Mouse (Mus musculus): ENCODE measurements around the gene Faap100. TPM values are rescaled to one million over a fixed set of nuclear protein-coding genes. Genes with fewer than 3 reads are reported as not detected.
"Not testable (repeated sequence)": the region's sequence is repeated elsewhere in the genome, so short reads cannot be mapped to it uniquely, and the experiment has no call there.

The Faap100 gene
- polyA plus RNA-seq, 1 experiment: 13.2 TPM

DNA sequence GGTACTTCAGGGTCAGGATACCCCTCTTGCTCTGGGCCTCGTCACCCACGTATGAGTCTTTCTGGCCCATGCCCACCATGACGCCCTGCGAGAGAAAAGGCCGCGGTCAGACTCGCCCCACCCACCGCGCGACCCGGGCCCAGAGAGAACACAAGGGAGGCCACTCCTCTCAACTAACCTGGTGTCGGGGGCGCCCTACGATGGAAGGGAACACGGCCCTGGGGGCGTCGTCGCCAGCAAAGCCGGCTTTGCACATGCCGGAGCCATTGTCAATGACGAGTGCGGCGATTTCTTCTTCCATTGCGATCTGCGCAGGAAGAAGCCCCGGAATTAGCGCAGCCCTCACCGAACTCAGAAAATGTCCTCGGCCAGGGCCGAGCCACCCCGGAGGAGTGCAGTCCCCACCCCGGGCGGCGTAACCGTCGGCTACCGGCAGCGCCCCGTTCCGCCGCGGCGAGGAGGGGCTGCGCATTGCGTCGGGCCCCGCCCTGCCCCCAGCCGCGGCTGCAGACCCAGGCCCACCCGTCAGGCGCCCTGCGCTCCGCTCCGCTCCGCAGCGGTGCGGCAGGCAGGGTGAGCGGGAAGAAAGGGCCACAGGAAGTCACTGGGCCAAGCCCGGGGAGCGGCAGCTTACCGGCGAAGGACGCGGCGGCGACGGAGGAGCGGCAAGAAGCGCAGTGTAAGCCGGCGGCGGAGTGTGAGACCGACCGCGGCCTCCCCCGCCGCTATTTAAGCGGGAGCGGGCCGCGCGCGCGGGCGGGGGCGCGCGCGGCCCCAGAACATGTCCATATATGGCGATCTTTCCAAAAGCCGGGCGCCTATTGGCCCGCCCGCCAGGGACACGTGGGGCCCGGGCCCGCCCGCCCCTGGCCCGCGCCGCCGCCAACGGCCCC lies 30.5 kb downstream of the Faap100 start, which contains the start of gene Actg1:
TSS of gene Actg1 (minus strand) at position 752 of the 893 bp plus-strand sequence.
- H3K4me3 ChIP-seq (ENCODE audit: low read depth, low read length): peak within 1 kb of the TSS; percentile 93
- peaks cover 2% of the 10 kb centered on the region for H3K4me1 ChIP-seq (ENCODE audit: control insufficient read depth, insufficient read depth, low read length)
- TF ChIP-seq EP300 (IDR thresholded peaks at IDR 0.05; ENCODE audit: insufficient read depth, low read depth, low read length) (no peak), POLR2A (IDR thresholded peaks at IDR 0.05; ENCODE audit: insufficient read depth, low read length) (peak; percentile 60), CTCF (IDR thresholded peaks at IDR 0.05; ENCODE audit: low read depth, low read length) (no peak)
- peak within 1 kb of the TSS; percentile 85 for H3K27ac ChIP-seq (ENCODE audit: insufficient read depth, low read length)
- peak within 1 kb of the TSS; percentile 99 for H3K9ac ChIP-seq (ENCODE audit: low read depth, poor library complexity, severe bottlenecking)
- no peaks in the 10 kb centered on the region for H3K27me3 ChIP-seq (ENCODE audit: control insufficient read depth, insufficient read depth, low read length, poor library complexity, severe bottlenecking)
- no peaks in the 10 kb centered on the region for H3K9me3 ChIP-seq (replicated peaks; ENCODE audit: control insufficient read depth, insufficient read depth, low read length, poor library complexity, severe bottlenecking)
- peaks cover 21% of the 10 kb centered on the region for H3K36me3 ChIP-seq (ENCODE audit: control insufficient read depth, insufficient read depth, low read length, poor library complexity, severe bottlenecking)

DNA sequence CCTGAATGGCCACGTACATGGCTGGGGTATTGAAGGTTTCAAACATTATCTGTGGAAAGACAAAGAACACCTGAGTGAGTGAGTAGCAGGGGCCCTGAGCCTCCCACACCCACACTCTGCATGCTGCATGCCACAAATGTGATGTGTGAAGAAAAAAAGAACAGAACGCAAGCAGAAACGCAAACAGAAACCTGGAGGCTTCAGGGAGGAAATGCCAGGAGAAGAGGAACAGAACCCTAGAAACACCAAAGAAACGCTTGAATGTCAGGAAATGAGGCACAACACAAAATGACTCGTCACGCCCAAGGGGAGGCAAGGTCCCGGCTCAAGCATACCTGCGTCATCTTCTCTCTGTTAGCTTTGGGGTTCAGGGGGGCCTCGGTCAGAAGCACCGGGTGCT lies 31.3 kb downstream of the Faap100 start:
- H3K4me3 ChIP-seq (ENCODE audit: low read depth, low read length): peak overlapping the region; percentile 93
- H3K27ac ChIP-seq (ENCODE audit: insufficient read depth, low read length): no peak overlapping the region
- H3K9ac ChIP-seq (ENCODE audit: low read depth, poor library complexity, severe bottlenecking): peak overlapping the region; percentile 99
- H3K4me1 ChIP-seq (ENCODE audit: control insufficient read depth, insufficient read depth, low read length): peaks cover 2% of the 10 kb centered on the region
- no peak for TF ChIP-seq CTCF (IDR thresholded peaks at IDR 0.05; ENCODE audit: low read depth, low read length)
- no peak for TF ChIP-seq POLR2A (IDR thresholded peaks at IDR 0.05; ENCODE audit: insufficient read depth, low read length)
- TF ChIP-seq EP300 (IDR thresholded peaks at IDR 0.05; ENCODE audit: insufficient read depth, low read depth, low read length): no peak
- H3K9me3 ChIP-seq (replicated peaks; ENCODE audit: control insufficient read depth, insufficient read depth, low read length, poor library complexity, severe bottlenecking): no peaks in the 10 kb centered on the region
- no peaks in the 10 kb centered on the region for H3K27me3 ChIP-seq (ENCODE audit: control insufficient read depth, insufficient read depth, low read length, poor library complexity, severe bottlenecking)
- H3K36me3 ChIP-seq (ENCODE audit: control insufficient read depth, insufficient read depth, low read length, poor library complexity, severe bottlenecking): peaks cover 21% of the 10 kb centered on the region

- not testable (repeated sequence) for H3K9ac ChIP-seq (ENCODE audit: low read depth, poor library complexity, severe bottlenecking); H3K27ac ChIP-seq (ENCODE audit: insufficient read depth, low read length); H3K9me3 ChIP-seq (replicated peaks; ENCODE audit: control insufficient read depth, insufficient read depth, low read length, poor library complexity, severe bottlenecking); H3K4me1 ChIP-seq (ENCODE audit: control insufficient read depth, insufficient read depth, low read length); H3K27me3 ChIP-seq (ENCODE audit: control insufficient read depth, insufficient read depth, low read length, poor library complexity, severe bottlenecking)
- Histone ChIP-seq H3K36me3 (ENCODE audit: control insufficient read depth, insufficient read depth, low read length, poor library complexity, severe bottlenecking) (peaks cover 21% of the 10 kb centered on the region), H3K4me3 (ENCODE audit: low read depth, low read length) (peak overlapping the region; percentile 32)
These were observed 32.1 kb downstream of the Faap100 start for GRCm38 (mm10) chr11:120346383-120347034.

- H3K4me3 ChIP-seq (ENCODE audit: low read depth, low read length): no peak overlapping the region
- H3K27ac ChIP-seq (ENCODE audit: insufficient read depth, low read length): peak overlapping the region; percentile 26; the same call in 1 of the 2 replicates
- no peaks in the 10 kb centered on the region for H3K27me3 ChIP-seq (ENCODE audit: control insufficient read depth, insufficient read depth, low read length, poor library complexity, severe bottlenecking)
- TF ChIP-seq CTCF (IDR thresholded peaks at IDR 0.05; ENCODE audit: low read depth, low read length) (no peak), EP300 (IDR thresholded peaks at IDR 0.05; ENCODE audit: insufficient read depth, low read depth, low read length) (no peak), POLR2A (IDR thresholded peaks at IDR 0.05; ENCODE audit: insufficient read depth, low read length) (no peak)
- no peak overlapping the region for H3K9ac ChIP-seq (ENCODE audit: low read depth, poor library complexity, severe bottlenecking)
- no peaks in the 10 kb centered on the region for H3K4me1 ChIP-seq (ENCODE audit: control insufficient read depth, insufficient read depth, low read length)
- H3K36me3 ChIP-seq (ENCODE audit: control insufficient read depth, insufficient read depth, low read length, poor library complexity, severe bottlenecking): peaks cover 21% of the 10 kb centered on the region
- no peaks in the 10 kb centered on the region for H3K9me3 ChIP-seq (replicated peaks; ENCODE audit: control insufficient read depth, insufficient read depth, low read length, poor library complexity, severe bottlenecking)
These were observed 33.4 kb downstream of the Faap100 start for GRCm38 (mm10) chr11:120345067-120345681.

GRCm38 (mm10) chr11:120344310-120344920 lies 34.1 kb downstream of the Faap100 start:
- no peaks in the 10 kb centered on the region for H3K4me1 ChIP-seq (ENCODE audit: control insufficient read depth, insufficient read depth, low read length)
- H3K27me3 ChIP-seq (ENCODE audit: control insufficient read depth, insufficient read depth, low read length, poor library complexity, severe bottlenecking): no peaks in the 10 kb centered on the region
- no peak overlapping the region for H3K9ac ChIP-seq (ENCODE audit: low read depth, poor library complexity, severe bottlenecking)
- H3K4me3 ChIP-seq (ENCODE audit: low read depth, low read length): no peak overlapping the region
- H3K9me3 ChIP-seq (replicated peaks; ENCODE audit: control insufficient read depth, insufficient read depth, low read length, poor library complexity, severe bottlenecking): no peaks in the 10 kb centered on the region
- H3K36me3 ChIP-seq (ENCODE audit: control insufficient read depth, insufficient read depth, low read length, poor library complexity, severe bottlenecking): peaks cover 21% of the 10 kb centered on the region
- H3K27ac ChIP-seq (ENCODE audit: insufficient read depth, low read length): no peak overlapping the region
- TF ChIP-seq POLR2A (IDR thresholded peaks at IDR 0.05; ENCODE audit: insufficient read depth, low read length) (no peak), CTCF (IDR thresholded peaks at IDR 0.05; ENCODE audit: low read depth, low read length) (no peak), EP300 (IDR thresholded peaks at IDR 0.05; ENCODE audit: insufficient read depth, low read depth, low read length) (no peak)

Data from ES-Bruce4 (cell line).